Mouse (Mus musculus) heart, embryonic 11.5 days (tissue): ENCODE data around the gene Timm10. TPM values are rescaled to one million over a fixed set of nuclear protein-coding genes. Genes with fewer than 3 reads are reported as not detected.

Experiments used
- ATAC-seq: fragments of 200-750 bp; cut with Nextera tagmentation; replicated peaks from 2 replicates; pipeline ENCODE4 v1.8.0; 2017; ENCODE audit warnings: moderate library complexity; ENCODE audit not compliant: insufficient number of reproducible peaks, low FRiP score, low TSS enrichment
- H3K27ac ChIP-seq: fragments of 300-500 bp; sonication (generic); 2 replicates; pipeline ENCODE4 v1.5.1; 2014; ENCODE audit warnings: mild to moderate bottlenecking, low read depth, low read length
- H3K27me3 ChIP-seq: fragments of 300-500 bp; sonication (generic); 2 replicates; pipeline ENCODE4 v1.6.1; 2014; ENCODE audit warnings: mild to moderate bottlenecking, low read length, mixed read lengths; ENCODE audit not compliant: control insufficient read depth, insufficient read depth
- H3K36me3 ChIP-seq: fragments of 300-500 bp; sonication (generic); 2 replicates; pipeline ENCODE4 v1.6.1; 2014; ENCODE audit warnings: mild to moderate bottlenecking, low read length, moderate library complexity, mixed read lengths; ENCODE audit not compliant: control insufficient read depth, insufficient read depth
- H3K4me1 ChIP-seq: fragments of 300-500 bp; sonication (generic); 2 replicates; pipeline ENCODE4 v1.6.1; 2014; ENCODE audit warnings: low read length; ENCODE audit not compliant: control insufficient read depth, insufficient read depth
- H3K4me2 ChIP-seq: fragments of 300-500 bp; sonication (generic); 2 replicates; pipeline ENCODE4 v1.6.1; 2014; ENCODE audit warnings: mild to moderate bottlenecking, moderate library complexity
- H3K4me3 ChIP-seq: fragments of 300-500 bp; sonication (generic); 2 replicates; pipeline ENCODE4 v1.5.1; 2014; ENCODE audit warnings: low read depth, low read length
- H3K9ac ChIP-seq: fragments of 300-500 bp; sonication (generic); 2 replicates; pipeline ENCODE4 v1.6.1; 2014; ENCODE audit warnings: mild to moderate bottlenecking, low read depth, low read length, moderate library complexity
- H3K9me3 ChIP-seq: fragments of 300-500 bp; sonication (generic); replicated peaks from 2 replicates; pipeline ENCODE4 v1.6.1; 2016; ENCODE audit warnings: low read length; ENCODE audit not compliant: control insufficient read depth
- WGBS: fragments of 180-500 bp; shearing (Covaris S2); extraction: QIAGEN DNeasy Blood & Tissue Kit; methylation state at CpG from one replicate; pipeline ENCODE4 v1.1.7; 2014; ENCODE audit not compliant: insufficient replicate concordance; 5-methylcytosine and 5-hydroxymethylcytosine counted together
- polyA plus RNA-seq: library from polyadenylated mRNA; unstranded; fragments of >200 nt; fragmentation: Nextera tagmentation; extraction: Ambion mirVana; gene quantifications from 2 replicates; pipeline ENCODE4 v1.2.1, GENCODE M21; 2014

The Timm10 gene
- polyA plus RNA-seq, 1 experiment from 2014 or later = 76.8 TPM

- H3K4me1 ChIP-seq = peaks cover 12% of the 10 kb centered on the region; the same call in 1 of the 2 replicates
- H3K4me3 ChIP-seq = peak overlapping the region; percentile 72
- no peaks in the 10 kb centered on the region for H3K27me3 ChIP-seq
- peak overlapping the region; percentile 73 for H3K9ac ChIP-seq
- ATAC-seq = no peak; the same call in none of the 2 replicates
- under 1% methylated on average over 29 of the region's 29 CpGs for WGBS
- peaks cover 6% of the 10 kb centered on the region for H3K36me3 ChIP-seq
- H3K4me2 ChIP-seq = peak overlapping the region; percentile 69
- no peaks in the 10 kb centered on the region for H3K9me3 ChIP-seq
- H3K27ac ChIP-seq = peak overlapping the region; percentile 42
Measured at GRCm38 (mm10) chr2:84827283-84827920, 605 bp downstream of the Timm10 start.

- 0 out of 2 replicates have a peak overlapping the region, but pooled peaks have one; percentile 38 for H3K27ac ChIP-seq
- H3K4me2 ChIP-seq = no peak overlapping the region
- no peak overlapping the region for H3K4me3 ChIP-seq
- peaks cover 9% of the 10 kb centered on the region; the same call in 1 of the 2 replicates for H3K4me1 ChIP-seq
- ATAC-seq = peak; percentile 51; the same call in 1 of the 2 replicates
- peaks cover 6% of the 10 kb centered on the region for H3K36me3 ChIP-seq
- WGBS = 30% methylated on average over 10 of the region's 10 CpGs
- 0 out of 2 replicates have a peak overlapping the region, but pooled peaks have one; percentile 22 for H3K9ac ChIP-seq
- no peaks in the 10 kb centered on the region for H3K9me3 ChIP-seq
- no peaks in the 10 kb centered on the region for H3K27me3 ChIP-seq
Measured at GRCm38 (mm10) chr2:84831666-84832391, 5.0 kb downstream of the Timm10 start.

GRCm38 (mm10) chr2:84837107-84837506, 10.3 kb downstream of the Timm10 start:
- Histone ChIP-seq H3K9me3 (no peaks in the 10 kb centered on the region), H3K4me1 (peaks cover 20% of the 10 kb centered on the region), H3K27me3 (peaks cover 7% of the 10 kb centered on the region; the same call in 1 of the 2 replicates), H3K9ac (no peak overlapping the region), H3K4me3 (no peak overlapping the region), H3K27ac (no peak overlapping the region), H3K4me2 (no peak overlapping the region), H3K36me3 (no peaks in the 10 kb centered on the region)
- WGBS = 55% methylated on average over 8 of the region's 8 CpGs
- no peak for ATAC-seq

GRCm38 (mm10) chr2:84837817-84838592, 11.2 kb downstream of the Timm10 start:
- peak overlapping the region; percentile 93 for H3K4me2 ChIP-seq
- peaks cover 22% of the 10 kb centered on the region for H3K4me1 ChIP-seq
- H3K36me3 ChIP-seq = no peaks in the 10 kb centered on the region
- ATAC-seq = no peak
- no peaks in the 10 kb centered on the region for H3K9me3 ChIP-seq
- peaks cover 7% of the 10 kb centered on the region; the same call in 1 of the 2 replicates for H3K27me3 ChIP-seq
- H3K9ac ChIP-seq = no peak overlapping the region
- no peak overlapping the region for H3K27ac ChIP-seq
- H3K4me3 ChIP-seq = no peak overlapping the region
- WGBS = 36% methylated on average over 9 of the region's 9 CpGs

- peaks cover 7% of the 10 kb centered on the region; the same call in 1 of the 2 replicates for H3K27me3 ChIP-seq
- H3K4me3 ChIP-seq = peak within 1 kb of the TSS; percentile 81
- H3K27ac ChIP-seq = peak within 1 kb of the TSS; percentile 98
- H3K9me3 ChIP-seq = no peaks in the 10 kb centered on the region
- H3K36me3 ChIP-seq = no peaks in the 10 kb centered on the region
- 22% methylated on average over 10 of the region's 10 CpGs for WGBS
- H3K4me2 ChIP-seq = peak within 1 kb of the TSS; percentile 93
- H3K9ac ChIP-seq = peak within 1 kb of the TSS; percentile 97
- peaks cover 25% of the 10 kb centered on the region for H3K4me1 ChIP-seq
- ATAC-seq = no peak
Measured at GRCm38 (mm10) chr2:84838593-84838949, 11.8 kb downstream of the Timm10 start, which contains the start of gene Slc43a1. Gene Slc43a1 (plus strand): TSS chr2:84838850.

GRCm38 (mm10) chr2:84838993-84839980, 12.5 kb downstream of the Timm10 start:
- Histone ChIP-seq H3K36me3 (no peaks in the 10 kb centered on the region; the same call in 1 of the 2 replicates), H3K9me3 (no peaks in the 10 kb centered on the region), H3K4me1 (peaks cover 31% of the 10 kb centered on the region), H3K27ac (peak overlapping the region; percentile 98), H3K9ac (peak overlapping the region; percentile 97), H3K4me2 (peak overlapping the region; percentile 93), H3K4me3 (peak overlapping the region; percentile 81), H3K27me3 (peaks cover 7% of the 10 kb centered on the region; the same call in 1 of the 2 replicates)
- WGBS = under 1% methylated on average over 47 of the region's 47 CpGs
- ATAC-seq = 0 out of 2 replicates have a peak, but pooled peaks have one; percentile 37

GRCm38 (mm10) chr2:84840016-84840747, 13.4 kb downstream of the Timm10 start:
- peaks cover 7% of the 10 kb centered on the region; the same call in 1 of the 2 replicates for H3K27me3 ChIP-seq
- no peaks in the 10 kb centered on the region; the same call in 1 of the 2 replicates for H3K36me3 ChIP-seq
- no peaks in the 10 kb centered on the region for H3K9me3 ChIP-seq
- H3K4me3 ChIP-seq = peak overlapping the region; percentile 81
- ATAC-seq = peak; percentile 85
- peak overlapping the region; percentile 98 for H3K27ac ChIP-seq
- peaks cover 35% of the 10 kb centered on the region for H3K4me1 ChIP-seq
- 0% methylated on average over 54 of the region's 54 CpGs for WGBS
- H3K9ac ChIP-seq = peak overlapping the region; percentile 97
- peak overlapping the region; percentile 93 for H3K4me2 ChIP-seq
